Mouse (Mus musculus) kidney, adult 2 months (tissue): ENCODE data around the gene Cd247. TPM values are rescaled to one million over a fixed set of nuclear protein-coding genes. Genes with fewer than 3 reads are reported as not detected.

Source experiments
- DNase-seq: peaks from one replicate; pipeline ENCODE4 v3.0.0; 2021
- H3K27ac ChIP-seq: fragments of 200-500 bp; 2 replicates; pipeline ENCODE4 v1.5.1; 2012; ENCODE audit warnings: low read depth, low read length, control low read depth, inconsistent platforms; ENCODE audit not compliant: insufficient read depth
- H3K27me3 ChIP-seq: fragments of 200-500 bp; replicated peaks from 2 replicates; pipeline ENCODE4 v1.6.1; 2012; ENCODE audit warnings: mild to moderate bottlenecking, moderate library complexity, low read length, inconsistent platforms; ENCODE audit not compliant: control insufficient read depth, insufficient read depth
- H3K36me3 ChIP-seq: fragments of 200-500 bp; 2 replicates; pipeline ENCODE4 v1.6.1; 2012; ENCODE audit warnings: mild to moderate bottlenecking, moderate library complexity, low read length, inconsistent platforms; ENCODE audit not compliant: control insufficient read depth, insufficient read depth
- H3K4me1 ChIP-seq: fragments of 200-500 bp; 2 replicates; pipeline ENCODE4 v1.6.1; 2011; ENCODE audit warnings: low read length; ENCODE audit not compliant: control insufficient read depth, insufficient read depth
- H3K4me3 ChIP-seq: fragments of 200-500 bp; 2 replicates; pipeline ENCODE4 v1.5.1; 2011; ENCODE audit warnings: mild to moderate bottlenecking, low read depth, low read length, control low read depth; ENCODE audit not compliant: insufficient read depth
- CTCF ChIP-seq: fragments of 200-500 bp; conservative IDR thresholded peaks from 2 replicates; pipeline ENCODE4 v1.5.1; 2011; ENCODE audit warnings: low read depth, mild to moderate bottlenecking, control low read depth, low read length, moderate library complexity, mixed read lengths; ENCODE audit not compliant: insufficient read depth, insufficient read length
- POLR2A ChIP-seq: fragments of 200-500 bp; IDR thresholded peaks from one replicate; pipeline ENCODE4 v1.6.1; 2011; ENCODE audit warnings: low read depth, low read length, control low read depth
- whole genome bisulfite sequencing: fragments of 180-500 bp; shearing (Covaris S2); methylation state at CpG from one replicate; pipeline ENCODE4 v1.1.7; 2018; 5-methylcytosine and 5-hydroxymethylcytosine counted together
- polyA plus RNA-seq: library from polyadenylated mRNA; depleted of rRNA; stranded (reverse); fragments of >200 nt; gene quantifications from 2 replicates; pipeline ENCODE4 v1.2.3, GENCODE M21; 2012

The Cd247 gene
- polyA plus RNA-seq, 1 experiment, result 5.5 TPM

- no peak overlapping the region for H3K4me3 ChIP-seq
- TF ChIP-seq POLR2A, result no peak
- TF ChIP-seq CTCF, result no peak
- 64% methylated on average over 9 of the region's 9 CpGs for WGBS
- H3K27me3 ChIP-seq, result no peaks in the 10 kb centered on the region
- peak; percentile 25 for DNase-seq
- H3K27ac ChIP-seq, result no peak overlapping the region
- H3K36me3 ChIP-seq, result no peaks in the 10 kb centered on the region
- H3K4me1 ChIP-seq, result no peaks in the 10 kb centered on the region
These were observed 67.5 kb downstream of the Cd247 start for GRCm38 (mm10) chr1:165855759-165856545.

- Histone ChIP-seq H3K4me1 (no peaks in the 10 kb centered on the region), H3K4me3 (no peak overlapping the region), H3K36me3 (no peaks in the 10 kb centered on the region), H3K27ac (no peak overlapping the region), H3K27me3 (no peaks in the 10 kb centered on the region)
- no peak for TF ChIP-seq CTCF
- TF ChIP-seq POLR2A, result no peak
- no peak for DNase-seq
- whole genome bisulfite sequencing, result 92% methylated on average over 11 of the region's 11 CpGs
These were observed 68.8 kb downstream of the Cd247 start for GRCm38 (mm10) chr1:165857279-165857678.

GRCm38 (mm10) chr1:165858356-165858755 lies 69.9 kb downstream of the Cd247 start:
- Histone ChIP-seq H3K4me1 (no peaks in the 10 kb centered on the region), H3K27me3 (no peaks in the 10 kb centered on the region), H3K27ac (no peak overlapping the region), H3K4me3 (no peak overlapping the region), H3K36me3 (no peaks in the 10 kb centered on the region)
- TF ChIP-seq CTCF, result peak; percentile 62
- no peak for TF ChIP-seq POLR2A
- 84% methylated on average over 5 of the region's 5 CpGs for WGBS
- no peak for DNase-seq

- no peaks in the 10 kb centered on the region for H3K4me1 ChIP-seq
- no peak overlapping the region for H3K27ac ChIP-seq
- H3K27me3 ChIP-seq, result no peaks in the 10 kb centered on the region
- H3K36me3 ChIP-seq, result no peaks in the 10 kb centered on the region
- DNase-seq, result no peak
- H3K4me3 ChIP-seq, result no peak overlapping the region
- 70% methylated on average over 9 of the region's 9 CpGs for WGBS
- TF ChIP-seq CTCF (no peak), POLR2A (no peak)
These were observed 72.1 kb downstream of the Cd247 start for GRCm38 (mm10) chr1:165860373-165861234.

GRCm38 (mm10) chr1:165861235-165861609 lies 72.7 kb downstream of the Cd247 start:
- TF ChIP-seq POLR2A (no peak), CTCF (no peak)
- WGBS, result 86% methylated on average over 3 of the region's 3 CpGs
- Histone ChIP-seq H3K4me3 (no peak overlapping the region), H3K4me1 (no peaks in the 10 kb centered on the region), H3K27me3 (no peaks in the 10 kb centered on the region), H3K36me3 (no peaks in the 10 kb centered on the region), H3K27ac (no peak overlapping the region)
- DNase-seq, result no peak

GRCm38 (mm10) chr1:165862059-165862458 lies 73.6 kb downstream of the Cd247 start:
- TF ChIP-seq POLR2A (no peak), CTCF (no peak)
- Histone ChIP-seq H3K36me3 (no peaks in the 10 kb centered on the region), H3K27me3 (no peaks in the 10 kb centered on the region), H3K4me1 (no peaks in the 10 kb centered on the region), H3K4me3 (no peak overlapping the region), H3K27ac (no peak overlapping the region)
- no peak for DNase-seq
- WGBS, result 63% methylated on average over 7 of the region's 7 CpGs
